Mouse (Mus musculus) layer of hippocampus, adult 2 months (tissue): ENCODE results near the gene Cntn4. TPM values are rescaled to one million over a fixed set of nuclear protein-coding genes. Genes with fewer than 3 reads are reported as not detected.
"Not testable (repeated sequence)": the region's sequence is repeated elsewhere in the genome, so short reads cannot be mapped to it uniquely, and the experiment has no call there.

Experiments
- DNase-seq, 2 experiments: peaks; one replicate each; pipeline ENCODE4 v3.0.0; 2022; ENCODE audit warnings: low spot score in 2 of 2
- H3K27ac ChIP-seq: fragments of 200-600 bp; 2 replicates; pipeline ENCODE4 v1.8.1; 2022
- H3K4me3 ChIP-seq: fragments of 200-600 bp; 2 replicates; pipeline ENCODE4 v1.8.1; 2022; ENCODE audit warnings: mild to moderate bottlenecking
- CTCF ChIP-seq: fragments of 200-600 bp; conservative IDR thresholded peaks from 2 replicates; pipeline ENCODE4 v1.8.1; 2022; ENCODE audit warnings: antibody characterized with exemption, mild to moderate bottlenecking, moderate library complexity
- total RNA-seq, 2 experiments: library from RNA; stranded (reverse); gene quantifications; 2 replicates each; pipeline ENCODE4 v1.2.3; 2021

Cntn4 gene
- total RNA-seq, 2 experiments from 2014 or later, result 24.4 to 25.1 TPM

- peak overlapping the region; percentile 46; the same call in 1 of the 2 replicates for H3K27ac ChIP-seq
- TF ChIP-seq CTCF, result no peak
- no peak overlapping the region for H3K4me3 ChIP-seq
- DNase-seq, result peak; percentile 55 to 74
Measured at GRCm38 (mm10) chr6:106281621-106282020, 604.2 kb downstream of the Cntn4 start.

GRCm38 (mm10) chr6:106283815-106284214, 606.4 kb downstream of the Cntn4 start:
- no peak overlapping the region for H3K4me3 ChIP-seq
- DNase-seq, result no peak
- no peak for TF ChIP-seq CTCF
- H3K27ac ChIP-seq, result no peak overlapping the region

GRCm38 (mm10) chr6:106299451-106299850, 622.0 kb downstream of the Cntn4 start:
- Histone ChIP-seq H3K27ac (no peak overlapping the region), H3K4me3 (no peak overlapping the region)
- TF ChIP-seq CTCF, result no peak
- DNase-seq, result no peak

DNA sequence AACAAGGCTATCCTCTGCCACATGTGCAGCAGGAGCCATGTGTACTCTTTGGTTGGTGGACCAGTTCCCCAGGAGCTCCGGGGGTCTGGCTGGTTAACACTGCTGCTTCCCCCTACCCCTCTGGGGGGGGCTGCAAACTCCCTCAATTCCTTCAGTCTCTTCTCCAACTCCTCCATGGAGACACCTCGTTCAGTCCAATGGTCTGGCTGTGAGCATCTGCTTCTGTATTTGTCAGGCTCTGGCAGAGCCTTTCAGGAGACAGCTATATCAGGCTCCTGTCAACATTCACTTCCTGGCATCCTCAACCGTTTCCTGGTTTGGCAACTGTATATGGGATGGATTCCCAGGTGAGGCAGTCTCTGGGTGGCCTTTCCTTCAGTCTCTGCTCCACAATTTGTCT, 622.7 kb downstream of the Cntn4 start:
- no peak for DNase-seq
- H3K27ac ChIP-seq, result no peak overlapping the region
- H3K4me3 ChIP-seq, result no peak overlapping the region
- no peak for TF ChIP-seq CTCF

GRCm38 (mm10) chr6:106302435-106302834, 625.0 kb downstream of the Cntn4 start:
- Histone ChIP-seq H3K27ac (no peak overlapping the region), H3K4me3 (no peak overlapping the region)
- no peak for DNase-seq
- TF ChIP-seq CTCF, result no peak

- Histone ChIP-seq H3K4me3 (no peak overlapping the region), H3K27ac (no peak overlapping the region)
- no peak for DNase-seq
- no peak for TF ChIP-seq CTCF
Measured at GRCm38 (mm10) chr6:106328987-106329386, 651.5 kb downstream of the Cntn4 start.

GRCm38 (mm10) chr6:106329636-106330035, 652.2 kb downstream of the Cntn4 start:
- peak; percentile 62 for TF ChIP-seq CTCF
- DNase-seq, result no peak
- Histone ChIP-seq H3K4me3 (no peak overlapping the region), H3K27ac (no peak overlapping the region)

DNA sequence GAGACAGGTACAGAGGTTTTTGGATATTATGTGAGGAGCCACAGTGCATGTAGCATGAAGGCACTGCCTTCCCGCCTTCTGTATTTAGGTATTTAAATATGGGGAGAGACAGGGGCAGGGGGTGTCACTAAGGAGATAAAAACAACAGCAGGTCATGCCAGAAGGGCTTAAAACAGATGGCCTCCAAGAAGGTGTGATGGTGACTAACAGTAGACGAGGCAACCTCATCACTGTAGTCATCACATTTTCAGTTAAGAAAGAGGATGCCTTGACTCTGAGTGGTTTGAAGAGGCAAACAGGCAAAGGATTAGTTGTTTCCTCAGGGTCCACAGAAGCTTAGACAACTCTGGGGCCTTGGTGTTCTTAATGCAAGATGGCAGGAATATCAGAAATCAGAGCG, 655.0 kb downstream of the Cntn4 start:
- no peak overlapping the region for H3K27ac ChIP-seq

DNA sequence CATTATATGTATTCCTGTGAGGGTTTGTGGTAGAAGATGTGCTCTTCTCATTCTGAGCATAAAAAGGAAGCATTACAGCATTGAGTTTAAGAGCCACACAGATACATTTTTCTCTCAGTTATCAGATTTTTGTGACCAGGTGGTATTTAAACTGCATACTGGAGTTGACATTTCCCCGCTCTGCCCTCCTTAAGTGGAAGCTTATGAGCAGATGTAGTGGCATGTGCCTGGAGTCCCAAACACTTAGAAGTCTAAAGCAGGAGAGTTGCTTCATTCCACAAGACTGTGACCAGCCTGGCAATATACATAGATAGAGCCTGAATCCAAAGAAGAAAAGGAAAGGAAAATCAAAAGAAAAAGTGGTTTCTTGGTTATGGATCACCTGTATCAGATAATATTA, 655.5 kb downstream of the Cntn4 start:
- Histone ChIP-seq H3K27ac (no peak overlapping the region), H3K4me3 (no peak overlapping the region)
- no peak for DNase-seq
- TF ChIP-seq CTCF, result no peak

More for the DNA sequence above, 655.0 kb downstream of the Cntn4 start:
- no peak for TF ChIP-seq CTCF
- no peak for DNase-seq
- no peak overlapping the region for H3K4me3 ChIP-seq

DNA sequence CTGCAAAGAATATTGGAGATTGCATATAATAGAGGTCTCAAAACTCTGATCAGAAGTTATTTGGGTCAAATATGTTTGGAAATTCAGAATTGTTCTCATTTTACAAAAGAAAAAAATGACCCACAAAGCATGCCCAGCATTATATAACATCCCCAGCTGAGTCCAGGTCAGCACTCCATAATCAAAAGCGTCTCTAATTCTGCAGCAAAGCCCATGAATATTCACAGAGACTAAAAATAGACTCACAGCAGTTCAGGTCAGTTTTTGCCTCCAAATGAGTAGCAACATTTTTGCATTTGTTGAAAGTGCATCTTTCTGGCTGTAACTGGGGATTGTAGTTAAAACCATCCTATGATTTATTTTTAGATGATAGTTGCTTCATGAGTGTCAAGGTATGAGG, 657.6 kb downstream of the Cntn4 start:
- Histone ChIP-seq H3K27ac (no peak overlapping the region), H3K4me3 (no peak overlapping the region)
- DNase-seq, result no peak
- TF ChIP-seq CTCF, result no peak

DNA sequence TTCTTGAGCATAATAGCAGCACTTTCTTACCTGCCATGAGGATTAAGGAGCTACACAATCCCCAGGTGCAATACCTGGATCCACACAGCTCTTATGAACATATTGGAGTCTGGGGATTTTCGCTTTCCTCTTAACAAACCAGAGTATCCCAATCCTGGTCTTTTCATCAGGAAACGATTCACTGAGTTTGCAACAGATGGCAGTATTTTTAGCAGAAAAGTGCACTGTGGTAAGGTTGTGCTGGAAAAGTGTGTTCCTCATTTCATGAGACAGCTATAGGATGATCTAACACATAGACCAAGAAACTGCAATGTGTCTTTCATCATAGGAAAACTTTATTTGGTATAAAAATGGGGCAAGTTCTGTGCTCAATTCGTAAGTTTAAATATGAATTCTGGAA, 659.3 kb downstream of the Cntn4 start:
- Histone ChIP-seq H3K4me3 (no peak overlapping the region), H3K27ac (no peak overlapping the region)
- TF ChIP-seq CTCF, result peak; percentile 69
- DNase-seq, result no peak

DNA sequence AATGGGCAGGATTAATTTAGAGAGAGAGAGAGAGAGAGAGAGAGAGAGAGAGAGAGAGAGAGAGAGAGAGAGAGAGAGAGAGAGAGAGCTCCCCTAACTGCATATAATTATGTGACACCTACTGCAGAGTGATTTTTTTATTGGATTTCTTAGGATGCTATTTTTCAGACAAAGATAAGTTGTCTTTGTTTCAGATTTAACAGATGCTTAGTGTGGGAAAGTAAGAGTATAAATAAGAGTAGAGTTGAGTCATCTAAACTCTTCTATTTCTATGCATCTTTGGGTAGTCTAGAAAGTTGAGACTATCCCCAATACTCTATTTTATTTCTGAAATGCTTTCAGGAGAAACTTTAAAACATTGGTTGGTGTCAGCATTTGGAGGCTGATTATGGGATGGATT, 660.4 kb downstream of the Cntn4 start:
- no peak for TF ChIP-seq CTCF
- Histone ChIP-seq H3K27ac (no peak overlapping the region), H3K4me3 (no peak overlapping the region)
- DNase-seq, result no peak

GRCm38 (mm10) chr6:106341114-106341513, 663.7 kb downstream of the Cntn4 start:
- no peak for TF ChIP-seq CTCF

GRCm38 (mm10) chr6:106350072-106350471, 672.6 kb downstream of the Cntn4 start:
- no peak for DNase-seq
- TF ChIP-seq CTCF, result no peak
- Histone ChIP-seq H3K4me3 (no peak overlapping the region), H3K27ac (no peak overlapping the region)

More at GRCm38 (mm10) chr6:106341114-106341513, 663.7 kb downstream of the Cntn4 start:
- Histone ChIP-seq H3K27ac (no peak overlapping the region), H3K4me3 (no peak overlapping the region)
- no peak for DNase-seq

GRCm38 (mm10) chr6:106351389-106351788, 673.9 kb downstream of the Cntn4 start:
- TF ChIP-seq CTCF, result no peak
- no peak for DNase-seq
- Histone ChIP-seq H3K4me3 (no peak overlapping the region), H3K27ac (no peak overlapping the region)

DNA sequence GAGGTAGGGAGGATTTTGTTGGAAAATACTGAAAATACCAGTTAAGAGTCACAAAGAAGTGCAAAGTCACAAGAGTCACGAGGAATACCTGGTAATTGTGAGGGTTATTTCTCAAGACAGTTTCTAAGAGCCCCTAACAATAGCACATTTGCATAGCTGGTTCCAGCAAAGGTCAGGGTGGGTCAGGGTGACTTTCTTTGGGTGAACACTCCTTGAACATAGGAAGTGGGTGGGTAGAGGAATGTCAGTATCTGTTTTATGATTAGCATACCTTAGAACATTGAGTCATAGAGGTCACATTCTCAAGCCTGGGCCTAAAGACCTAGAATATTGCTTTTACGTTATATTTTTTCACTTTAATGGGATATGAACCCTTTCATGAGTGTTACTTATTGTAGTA, 681.3 kb downstream of the Cntn4 start:
- not testable (repeated sequence) for H3K4me3 ChIP-seq, DNase-seq, H3K27ac ChIP-seq
